23 mouse cellular contexts compared by ENCODE assay signal in the genomic region with DNA sequence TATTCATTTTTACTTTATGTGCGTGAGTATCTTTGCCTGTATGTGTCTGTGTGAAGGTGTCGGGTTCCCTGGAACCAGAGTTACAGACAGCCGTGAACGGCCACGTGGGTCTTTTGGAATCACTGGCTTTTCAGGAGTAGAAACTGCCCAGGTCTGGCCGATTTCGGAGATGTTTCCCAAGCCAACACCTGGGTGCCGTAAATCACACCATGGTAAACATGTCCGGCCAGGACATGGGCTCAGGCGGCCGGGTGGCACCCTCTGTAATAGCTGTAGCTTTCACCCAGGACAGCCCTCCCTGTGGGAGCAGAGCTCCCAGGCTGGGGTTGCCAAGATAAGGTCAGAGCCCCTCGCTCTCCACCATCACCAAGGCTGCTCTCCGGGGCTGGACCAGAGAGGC.
A peak's percentile ranks its signal among the peaks of the same experiment; 100 is the strongest.
DNase-seq lines count a peak whose midpoint lies in the region; ATAC-seq lines count a peak whose summit lies in the region.
"Had no signal": no experiment of that assay in that cellular context is flagged by ENCODE, and none has a peak within 500 bp of the region (broad histone marks: within the 10 kb centered on the region; RNA-seq: fewer than 3 reads in every experiment).

No protein-coding gene starts in this region.

- peaks cover 5% of the 10 kb centered on the region for H3K4me1 ChIP-seq in lung, embryonic 16.5 days (replicated peaks; ENCODE audit: control insufficient read depth, insufficient read depth, low read length)
- H3K4me1 ChIP-seq in limb, embryonic 10.5 days, result peaks cover 22% of the 10 kb centered on the region
- H3K4me1 ChIP-seq in stomach, embryonic 16.5 days (ENCODE audit: control insufficient read depth, insufficient read depth, low read length), result peaks cover 26% of the 10 kb centered on the region
- H3K4me1 ChIP-seq: liver, embryonic 15.5 days had no signal

- H3K27ac ChIP-seq in lung, embryonic 16.5 days (ENCODE audit: low read length), result no peak overlapping the region
- no peak overlapping the region for H3K27ac ChIP-seq in limb, embryonic 10.5 days
- peak overlapping the region; percentile 98 for H3K27ac ChIP-seq in stomach, embryonic 16.5 days (ENCODE audit: low read length)
- H3K27ac ChIP-seq: forebrain, embryonic 10.5 days; hindbrain, postnatal 0 days; liver, embryonic 15.5 days; midbrain, embryonic 15.5 days had no signal

- no peak for ATAC-seq in lung, embryonic 16.5 days (ENCODE audit: low read depth)
- ATAC-seq in stomach, embryonic 16.5 days (ENCODE audit: insufficient read depth, low FRiP score), result no peak
- ATAC-seq: hindbrain, postnatal 0 days; midbrain, embryonic 15.5 days had no signal

- no peaks in the 10 kb centered on the region for H3K36me3 ChIP-seq in lung, embryonic 16.5 days (ENCODE audit: control insufficient read depth, insufficient read depth, low read length)
- H3K36me3 ChIP-seq in limb, embryonic 10.5 days, result no peaks in the 10 kb centered on the region
- H3K36me3 ChIP-seq in stomach, embryonic 16.5 days (ENCODE audit: control insufficient read depth, insufficient read depth, low read length), result no peaks in the 10 kb centered on the region
- H3K36me3 ChIP-seq: forebrain, embryonic 10.5 days; liver, embryonic 15.5 days; midbrain, embryonic 15.5 days had no signal

- H3K4me2 ChIP-seq in lung, embryonic 16.5 days (ENCODE audit: low read depth, low read length), result peak overlapping the region; percentile 34
- peak overlapping the region; percentile 63 for H3K4me2 ChIP-seq in stomach, embryonic 16.5 days (ENCODE audit: low read depth, low read length)
- H3K4me2 ChIP-seq: liver, embryonic 15.5 days; midbrain, embryonic 15.5 days had no signal

- H3K9me3 ChIP-seq in lung, embryonic 16.5 days (ENCODE audit: control insufficient read depth, low read length), result no peaks in the 10 kb centered on the region
- no peaks in the 10 kb centered on the region for H3K9me3 ChIP-seq in limb, embryonic 10.5 days (replicated peaks)
- H3K9me3 ChIP-seq in stomach, embryonic 16.5 days (replicated peaks; ENCODE audit: control insufficient read depth, low read length), result no peaks in the 10 kb centered on the region
- H3K9me3 ChIP-seq: forebrain, embryonic 10.5 days; liver, embryonic 15.5 days; megakaryocyte, embryonic 14.5 days; midbrain, embryonic 15.5 days had no signal

- WGBS in lung, embryonic 16.5 days, result 29% methylated on average over 13 of the region's 13 CpGs
- WGBS in limb, embryonic 10.5 days, result 6% methylated on average over 13 of the region's 13 CpGs
- 15% methylated on average over 13 of the region's 13 CpGs for WGBS in stomach, embryonic 16.5 days

- peak overlapping the region; percentile 33 for H3K9ac ChIP-seq in lung, embryonic 16.5 days (ENCODE audit: low read length)
- peak overlapping the region; percentile 75 for H3K9ac ChIP-seq in stomach, embryonic 16.5 days (ENCODE audit: low read length)
- H3K9ac ChIP-seq: liver, embryonic 15.5 days; midbrain, embryonic 15.5 days had no signal

- H3K4me3 ChIP-seq in lung, embryonic 16.5 days (ENCODE audit: low read length), result 0 out of 2 replicates have a peak overlapping the region, but pooled peaks have one; percentile 7
- H3K4me3 ChIP-seq in limb, embryonic 10.5 days, result peak overlapping the region; percentile 11; the same call in 1 of the 2 replicates
- peak overlapping the region; percentile 24 for H3K4me3 ChIP-seq in stomach, embryonic 16.5 days (replicated peaks; ENCODE audit: low read length)
- H3K4me3 ChIP-seq: forebrain, embryonic 10.5 days; liver, embryonic 15.5 days; megakaryocyte, embryonic 14.5 days; midbrain, embryonic 15.5 days had no signal

- DNase-seq in embryo, embryonic 10 days (ENCODE audit: low spot score), result peak; percentile 48
- DNase-seq in embryo, embryonic 9.5 days (ENCODE audit: extremely low spot score), result no peak
- DNase-seq in lung, postnatal 14 days, result no peak
- DNase-seq in limb, embryonic 10.5 days (ENCODE audit: low spot score), result peak; percentile 59
- DNase-seq in thymus, postnatal 25 days, result no peak
- no peak for DNase-seq in cerebellum, adult 8-10 months
- DNase-seq: adrenal gland, adult 8-10 months; cerebellum, postnatal 10 days; gastrocnemius, postnatal 10 days; heart, adult 18-20 months; heart, postnatal 4 days; kidney, adult 8-10 months; kidney, postnatal 36 days; layer of hippocampus, adult 9-11 months; retina, postnatal 1 day; thymus, postnatal 36 days had no signal

- peaks cover 48% of the 10 kb centered on the region for H3K27me3 ChIP-seq in lung, embryonic 16.5 days (ENCODE audit: control insufficient read depth, insufficient read depth, low read depth, low read length)
- peaks cover 100% of the 10 kb centered on the region for H3K27me3 ChIP-seq in limb, embryonic 10.5 days (ENCODE audit: low read depth, poor library complexity, severe bottlenecking)
- peaks cover 19% of the 10 kb centered on the region for H3K27me3 ChIP-seq in stomach, embryonic 16.5 days (ENCODE audit: control insufficient read depth, insufficient read depth, low read length)

Comparison
In these comparisons a context has a peak if more than half of its experiments do, and no peak if none do; other contexts are left out.
1. DNase-seq: peak in embryo, embryonic 10 days (single experiment) and limb, embryonic 10.5 days (single experiment); none in embryo, embryonic 9.5 days (single experiment), lung, postnatal 14 days (single experiment), thymus, postnatal 25 days (single experiment) and cerebellum, adult 8-10 months (single experiment).
2. Peak in every context shown above with its lines, with median percentiles within 50 percentile points of each other: H3K4me3 ChIP-seq.